Mouse (Mus musculus) kidney, adult 2 months (tissue): Measurements from ENCODE around the gene Ubqln4.

ENCODE experiments used
- CTCF ChIP-seq: fragments of 200-500 bp; conservative IDR thresholded peaks from 2 replicates; pipeline ENCODE4 v1.5.1; 2011; ENCODE audit warnings: low read depth, mild to moderate bottlenecking, control low read depth, low read length, moderate library complexity, mixed read lengths; ENCODE audit not compliant: insufficient read depth, insufficient read length
- POLR2A ChIP-seq: fragments of 200-500 bp; IDR thresholded peaks from one replicate; pipeline ENCODE4 v1.6.1; 2011; ENCODE audit warnings: low read depth, low read length, control low read depth

GRCm38 (mm10) chr3:88543651-88544410 is 9.7 kb upstream of the Ubqln4 start:
- TF ChIP-seq CTCF (no peak), POLR2A (no peak)
